Mouse (Mus musculus): ENCODE results near the gene Wdr18. TPM values are rescaled to one million over a fixed set of nuclear protein-coding genes. Genes with fewer than 3 reads are reported as not detected.
A peak's percentile ranks its signal among the peaks of the same experiment; 100 is the strongest.

The Wdr18 gene
- polyA plus RNA-seq, 1 experiment from 2014 or later = 44.0 TPM

DNA sequence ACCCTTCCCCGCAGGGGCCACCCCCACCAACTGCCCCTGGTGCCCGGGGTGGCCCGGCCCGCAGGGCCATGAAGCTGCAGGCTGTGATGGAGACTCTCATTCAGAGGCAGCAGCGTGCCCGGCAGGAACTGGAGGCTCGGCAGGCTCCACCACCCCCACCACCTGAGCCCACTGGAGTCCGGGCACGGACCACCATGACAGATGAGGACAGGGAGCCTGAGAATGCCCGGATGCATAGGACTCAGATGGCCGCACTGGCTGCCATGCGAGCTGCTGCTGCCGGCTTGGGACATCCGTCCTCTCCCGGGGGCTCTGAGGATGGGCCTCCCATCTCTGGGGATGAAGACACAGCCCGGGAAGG, 29.1 kb upstream of the Wdr18 start:
- peaks cover 18% of the 10 kb centered on the region for H3K4me1 ChIP-seq (replicated peaks; ENCODE audit: control insufficient read depth, insufficient read depth, low read length)
- H3K4me3 ChIP-seq (ENCODE audit: low read depth, low read length) = no peak overlapping the region
- H3K9me3 ChIP-seq (ENCODE audit: control insufficient read depth) = no peaks in the 10 kb centered on the region
- TF ChIP-seq CTCF (IDR thresholded peaks at IDR 0.05; ENCODE audit: low read depth) = no peak
- 0 out of 2 replicates have a peak overlapping the region, but pooled peaks have one; percentile 13 for H3K4me2 ChIP-seq (replicated peaks; ENCODE audit: low read depth)
- ATAC-seq = no peak
- H3K9ac ChIP-seq (ENCODE audit: low read depth, low read length) = no peak overlapping the region
- H3K36me3 ChIP-seq (ENCODE audit: control insufficient read depth, insufficient read depth) = peaks cover 31% of the 10 kb centered on the region
- H3K27ac ChIP-seq (ENCODE audit: low read depth, low read length) = no peak overlapping the region
- 90% methylated on average over 16 of the region's 16 CpGs for WGBS
- H3K27me3 ChIP-seq (replicated peaks; ENCODE audit: control insufficient read depth, insufficient read depth, low read length) = no peaks in the 10 kb centered on the region

DNA sequence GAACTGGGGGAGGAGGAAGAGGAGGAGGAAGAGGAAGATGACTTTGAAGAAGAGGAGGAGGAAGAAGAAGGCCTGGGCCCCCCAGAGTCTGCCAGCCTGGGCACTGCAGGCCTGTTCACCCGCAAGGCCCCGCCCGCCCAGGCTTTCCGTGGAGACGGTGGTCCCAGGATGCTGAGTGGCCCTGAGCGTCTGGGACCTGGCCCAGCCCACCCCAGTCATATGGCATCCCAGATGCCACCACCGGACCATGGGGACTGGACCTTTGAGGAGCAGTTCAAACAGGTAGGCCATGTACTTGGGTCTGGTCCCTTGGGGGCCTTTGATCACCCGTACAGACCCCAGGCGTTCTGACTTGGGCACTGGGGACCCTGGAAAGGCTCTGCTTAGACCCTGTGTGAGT, 28.2 kb upstream of the Wdr18 start:
- no peak overlapping the region for H3K4me3 ChIP-seq (ENCODE audit: low read depth, low read length)
- ATAC-seq = no peak
- no peak overlapping the region for H3K9ac ChIP-seq (ENCODE audit: low read depth, low read length)
- no peaks in the 10 kb centered on the region for H3K9me3 ChIP-seq (ENCODE audit: control insufficient read depth)
- H3K4me2 ChIP-seq (replicated peaks; ENCODE audit: low read depth) = peak overlapping the region; percentile 6; the same call in 1 of the 2 replicates
- no peak overlapping the region; the same call in 1 of the 2 replicates for H3K27ac ChIP-seq (ENCODE audit: low read depth, low read length)
- H3K36me3 ChIP-seq (ENCODE audit: control insufficient read depth, insufficient read depth) = peaks cover 32% of the 10 kb centered on the region
- peaks cover 18% of the 10 kb centered on the region for H3K4me1 ChIP-seq (replicated peaks; ENCODE audit: control insufficient read depth, insufficient read depth, low read length)
- 69% methylated on average over 9 of the region's 9 CpGs for WGBS
- H3K27me3 ChIP-seq (replicated peaks; ENCODE audit: control insufficient read depth, insufficient read depth, low read length) = no peaks in the 10 kb centered on the region
- no peak for TF ChIP-seq CTCF (IDR thresholded peaks at IDR 0.05; ENCODE audit: low read depth)

DNA sequence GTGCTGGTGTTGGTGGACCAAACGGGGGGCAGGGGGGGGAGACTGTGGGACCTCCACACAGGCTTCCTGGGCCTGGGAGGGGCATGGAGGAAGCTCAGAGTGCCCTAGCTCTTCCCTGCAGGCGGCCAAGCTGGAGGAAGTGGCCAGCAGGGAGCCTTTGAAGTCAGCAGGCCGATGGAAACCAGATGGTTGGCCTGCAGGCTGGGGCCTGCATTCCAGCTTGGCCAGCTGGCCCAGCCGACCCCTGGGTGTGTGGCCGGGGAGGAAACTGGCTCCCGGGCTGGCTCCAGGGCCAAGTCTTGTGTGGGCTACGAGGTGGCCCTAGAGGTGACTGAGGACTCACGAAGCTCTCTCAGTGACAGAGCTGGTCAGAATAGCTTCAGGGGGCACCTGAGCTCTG, 27.2 kb upstream of the Wdr18 start:
- Histone ChIP-seq H3K4me3 (ENCODE audit: low read depth, low read length) (no peak overlapping the region), H3K27me3 (replicated peaks; ENCODE audit: control insufficient read depth, insufficient read depth, low read length) (no peaks in the 10 kb centered on the region), H3K27ac (ENCODE audit: low read depth, low read length) (peak overlapping the region; percentile 57; the same call in 1 of the 2 replicates), H3K4me1 (replicated peaks; ENCODE audit: control insufficient read depth, insufficient read depth, low read length) (peaks cover 18% of the 10 kb centered on the region), H3K9ac (ENCODE audit: low read depth, low read length) (0 out of 2 replicates have a peak overlapping the region, but pooled peaks have one; percentile 18), H3K36me3 (ENCODE audit: control insufficient read depth, insufficient read depth) (peaks cover 32% of the 10 kb centered on the region), H3K9me3 (ENCODE audit: control insufficient read depth) (no peaks in the 10 kb centered on the region), H3K4me2 (replicated peaks; ENCODE audit: low read depth) (peak overlapping the region; percentile 27)
- WGBS = 24% methylated on average over 8 of the region's 8 CpGs
- no peak for ATAC-seq
- peak; percentile 26; the same call in 1 of the 2 replicates for TF ChIP-seq CTCF (IDR thresholded peaks at IDR 0.05; ENCODE audit: low read depth)

DNA sequence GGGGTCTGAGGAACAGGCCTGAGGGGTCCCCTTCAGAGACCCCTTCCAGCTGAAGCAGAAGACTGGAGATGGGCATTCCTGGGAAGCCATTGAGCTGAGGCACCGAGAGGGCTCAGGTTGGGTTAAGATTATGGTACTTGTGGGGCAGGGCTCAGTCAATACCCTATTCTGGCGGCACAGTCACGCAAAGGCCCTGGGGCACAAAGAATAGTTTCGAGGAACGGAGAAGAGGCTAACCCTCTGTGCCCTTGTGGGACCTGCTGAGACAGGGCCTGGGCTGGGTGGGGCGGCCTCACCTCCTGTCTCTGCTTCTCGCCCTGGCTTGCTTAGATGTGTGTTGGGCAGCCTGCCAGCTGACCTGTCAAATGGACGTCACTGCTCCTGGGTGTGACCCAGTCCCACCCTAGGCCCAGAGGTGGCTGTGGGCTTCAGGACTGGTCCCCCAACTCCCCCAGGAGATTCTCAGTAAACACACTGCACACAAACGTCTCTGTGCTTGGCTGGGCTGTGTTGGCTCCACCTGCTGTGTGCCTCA, 26.7 kb upstream of the Wdr18 start:
- TF ChIP-seq CTCF (IDR thresholded peaks at IDR 0.05; ENCODE audit: low read depth) = no peak
- Histone ChIP-seq H3K4me3 (ENCODE audit: low read depth, low read length) (no peak overlapping the region), H3K4me1 (replicated peaks; ENCODE audit: control insufficient read depth, insufficient read depth, low read length) (peaks cover 21% of the 10 kb centered on the region), H3K9me3 (ENCODE audit: control insufficient read depth) (no peaks in the 10 kb centered on the region), H3K4me2 (replicated peaks; ENCODE audit: low read depth) (peak overlapping the region; percentile 10), H3K9ac (ENCODE audit: low read depth, low read length) (0 out of 2 replicates have a peak overlapping the region, but pooled peaks have one; percentile 18), H3K27me3 (replicated peaks; ENCODE audit: control insufficient read depth, insufficient read depth, low read length) (no peaks in the 10 kb centered on the region), H3K27ac (ENCODE audit: low read depth, low read length) (peak overlapping the region; percentile 57), H3K36me3 (ENCODE audit: control insufficient read depth, insufficient read depth) (peaks cover 32% of the 10 kb centered on the region)
- no peak for ATAC-seq
- WGBS = 45% methylated on average over 9 of the region's 9 CpGs

DNA sequence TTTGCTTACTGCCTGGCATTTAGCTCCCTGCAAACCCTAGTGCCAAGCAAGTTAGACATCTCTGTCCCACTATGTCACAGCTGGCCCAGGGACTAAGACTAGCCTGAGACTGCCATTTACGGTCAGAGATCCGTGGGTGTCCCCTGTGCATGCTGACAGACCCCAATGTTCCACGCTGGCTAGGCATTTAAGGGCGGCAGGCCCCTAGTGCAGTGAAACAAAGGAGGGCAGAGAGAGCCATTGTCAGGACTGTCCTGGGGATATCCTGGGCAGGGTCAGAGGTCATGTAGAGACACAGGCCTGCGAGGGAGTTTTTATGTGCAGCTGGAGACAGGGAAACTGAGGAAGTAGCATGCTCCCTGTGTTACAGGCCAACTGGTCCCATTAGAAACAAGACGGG, 26.1 kb upstream of the Wdr18 start:
- H3K9ac ChIP-seq (ENCODE audit: low read depth, low read length) = no peak overlapping the region
- no peak for ATAC-seq
- H3K27me3 ChIP-seq (replicated peaks; ENCODE audit: control insufficient read depth, insufficient read depth, low read length) = no peaks in the 10 kb centered on the region
- no peaks in the 10 kb centered on the region for H3K9me3 ChIP-seq (ENCODE audit: control insufficient read depth)
- H3K4me1 ChIP-seq (replicated peaks; ENCODE audit: control insufficient read depth, insufficient read depth, low read length) = peaks cover 20% of the 10 kb centered on the region
- no peak for TF ChIP-seq CTCF (IDR thresholded peaks at IDR 0.05; ENCODE audit: low read depth)
- H3K4me2 ChIP-seq (replicated peaks; ENCODE audit: low read depth) = peak overlapping the region; percentile 10; the same call in 1 of the 2 replicates
- no peak overlapping the region for H3K4me3 ChIP-seq (ENCODE audit: low read depth, low read length)
- 64% methylated on average over 6 of the region's 6 CpGs for WGBS
- peaks cover 36% of the 10 kb centered on the region for H3K36me3 ChIP-seq (ENCODE audit: control insufficient read depth, insufficient read depth)
- H3K27ac ChIP-seq (ENCODE audit: low read depth, low read length) = peak overlapping the region; percentile 57; the same call in 1 of the 2 replicates

DNA sequence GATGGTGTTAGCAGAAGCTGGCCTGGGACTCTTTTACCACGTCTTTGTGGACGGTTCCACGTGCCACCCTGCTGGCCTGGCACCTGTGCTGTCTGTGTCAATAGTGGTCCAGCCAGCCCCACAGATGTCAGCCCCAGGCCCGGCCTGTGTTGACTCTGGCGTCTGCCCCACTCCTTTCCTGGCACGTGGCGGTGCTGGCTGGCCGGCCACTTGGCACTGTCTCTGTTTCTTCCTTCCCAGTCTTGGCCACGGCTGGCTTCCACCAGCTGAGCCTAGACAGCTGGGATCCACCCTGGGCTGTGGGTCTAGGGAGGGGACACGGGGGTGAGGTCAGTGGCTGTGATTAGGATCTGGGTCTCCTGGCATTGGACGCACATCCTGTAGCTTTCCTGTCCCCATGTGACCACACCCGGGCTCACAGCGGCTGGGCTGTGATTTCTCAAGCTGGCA, 25.7 kb upstream of the Wdr18 start:
- no peak overlapping the region; the same call in 1 of the 2 replicates for H3K4me2 ChIP-seq (replicated peaks; ENCODE audit: low read depth)
- H3K4me3 ChIP-seq (ENCODE audit: low read depth, low read length) = no peak overlapping the region
- H3K9me3 ChIP-seq (ENCODE audit: control insufficient read depth) = no peaks in the 10 kb centered on the region
- H3K27me3 ChIP-seq (replicated peaks; ENCODE audit: control insufficient read depth, insufficient read depth, low read length) = no peaks in the 10 kb centered on the region
- peak overlapping the region; percentile 62 for H3K27ac ChIP-seq (ENCODE audit: low read depth, low read length)
- no peak for ATAC-seq
- peaks cover 18% of the 10 kb centered on the region for H3K4me1 ChIP-seq (replicated peaks; ENCODE audit: control insufficient read depth, insufficient read depth, low read length)
- TF ChIP-seq CTCF (IDR thresholded peaks at IDR 0.05; ENCODE audit: low read depth) = no peak
- no peak overlapping the region; the same call in 1 of the 2 replicates for H3K9ac ChIP-seq (ENCODE audit: low read depth, low read length)
- peaks cover 40% of the 10 kb centered on the region for H3K36me3 ChIP-seq (ENCODE audit: control insufficient read depth, insufficient read depth)
- WGBS = 29% methylated on average over 13 of the region's 13 CpGs

All from intestine, postnatal 0 days (tissue).